Mouse (Mus musculus) megakaryocyte progenitor cell, adult 5-6 weeks (primary cell): ENCODE data around the gene Htra1. TPM values are rescaled to one million over a fixed set of nuclear protein-coding genes. Genes with fewer than 3 reads are reported as not detected.

Experiments
- ATAC-seq: replicated peaks from 2 replicates; pipeline ENCODE4 v1.8.0; 2016; ENCODE audit warnings: mild to moderate bottlenecking, moderate TSS enrichment, inconsistent platforms; ENCODE audit not compliant: poor library complexity
- total RNA-seq, 2 experiments: library from RNA; stranded (forward) in 1 of 2; stranded (reverse) in 1 of 2; fragments of 157-497, 149-512 nt in 1 of 2; fragments of 200-1000 nt in 1 of 2; gene quantifications; 2 replicates each; pipeline versions ENCODE4 v1.2.3 to v1.2.4; 2015 to 2017

Gene Htra1
- total RNA-seq, 2 experiments from 2014 or later: 0.29 TPM; not detected in 1

DNA sequence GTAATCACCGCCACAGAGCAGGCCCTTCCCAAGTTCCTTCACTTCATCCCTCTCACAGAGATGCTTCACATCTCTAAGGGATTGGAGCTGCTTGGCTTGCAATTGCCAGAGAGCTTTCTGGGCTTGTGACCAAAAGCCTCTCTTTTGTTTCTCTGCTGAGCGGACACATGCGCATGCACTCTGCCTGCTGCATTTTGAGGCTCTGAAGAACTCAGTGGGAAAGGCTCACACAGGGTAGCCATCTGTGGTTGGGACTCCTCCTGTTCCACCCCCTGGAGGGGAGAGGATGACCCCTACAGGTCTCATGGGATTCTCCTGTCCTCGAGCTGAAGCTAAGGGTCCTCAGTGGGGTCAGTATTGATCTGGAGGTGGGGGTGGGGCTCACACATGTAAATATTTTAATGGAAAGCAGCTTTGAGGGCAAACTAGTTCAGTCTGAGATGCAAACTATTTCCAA is 30.0 kb downstream of the Htra1 start:
- no peak for ATAC-seq

DNA sequence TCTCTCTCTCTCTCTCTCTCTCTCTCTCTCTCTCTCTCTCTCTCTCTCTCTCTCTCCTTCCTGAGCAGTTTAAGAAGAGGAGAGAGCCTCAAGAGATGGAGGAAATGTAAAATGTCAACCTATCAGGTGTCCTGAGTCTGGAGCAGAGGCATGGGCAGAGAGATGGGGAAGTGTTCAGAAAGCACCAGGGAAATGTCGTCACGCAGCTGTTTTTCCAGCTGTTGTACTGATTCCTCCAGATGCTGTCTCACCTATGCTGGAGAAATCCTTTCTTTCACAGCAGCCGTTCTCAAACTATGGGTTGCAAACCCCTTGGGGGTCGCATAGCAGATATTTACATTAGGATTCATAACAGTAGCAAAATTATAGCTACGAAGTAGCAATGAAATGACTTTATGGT is 30.5 kb downstream of the Htra1 start:
- ATAC-seq: no peak

DNA sequence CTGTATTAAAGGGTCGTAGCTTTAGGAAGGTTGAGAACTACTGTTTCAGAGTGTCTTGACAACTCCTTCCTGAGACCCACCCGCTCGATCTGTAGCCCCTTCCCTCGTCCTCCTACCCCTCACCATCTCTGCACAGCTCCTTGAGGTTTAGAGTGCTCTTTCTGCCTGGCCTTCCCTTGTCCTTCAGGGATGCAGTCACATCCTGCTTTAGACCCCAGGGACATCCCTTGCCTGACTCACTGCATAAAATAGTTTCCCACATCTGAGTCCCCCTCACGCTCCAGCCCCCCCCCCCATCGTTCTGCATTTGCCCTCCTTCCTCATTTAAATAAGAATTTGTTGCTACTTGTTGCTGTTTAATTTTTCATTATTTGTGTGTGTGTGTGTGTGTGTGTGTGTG is 31.0 kb downstream of the Htra1 start:
- ATAC-seq: no peak

DNA sequence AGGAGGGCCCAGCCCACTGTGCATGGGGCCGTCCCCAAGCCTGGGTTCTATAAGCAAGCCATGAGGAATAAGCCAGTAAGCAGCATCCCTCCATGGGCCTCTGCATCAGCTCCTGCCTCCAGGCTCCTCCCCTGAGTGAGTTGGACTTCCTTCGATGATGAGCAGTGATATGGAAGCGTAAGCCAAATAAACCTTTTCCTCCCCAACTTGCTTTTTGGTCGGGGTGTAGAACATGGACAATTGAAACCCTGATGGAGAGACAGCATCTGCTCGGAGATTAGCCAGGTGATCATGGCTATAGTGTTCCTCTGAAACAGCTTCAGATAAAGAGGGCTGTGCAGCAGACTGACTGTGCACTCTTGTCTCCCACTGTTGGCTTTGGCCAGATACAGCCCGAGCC is 32.0 kb downstream of the Htra1 start:
- ATAC-seq: no peak

DNA sequence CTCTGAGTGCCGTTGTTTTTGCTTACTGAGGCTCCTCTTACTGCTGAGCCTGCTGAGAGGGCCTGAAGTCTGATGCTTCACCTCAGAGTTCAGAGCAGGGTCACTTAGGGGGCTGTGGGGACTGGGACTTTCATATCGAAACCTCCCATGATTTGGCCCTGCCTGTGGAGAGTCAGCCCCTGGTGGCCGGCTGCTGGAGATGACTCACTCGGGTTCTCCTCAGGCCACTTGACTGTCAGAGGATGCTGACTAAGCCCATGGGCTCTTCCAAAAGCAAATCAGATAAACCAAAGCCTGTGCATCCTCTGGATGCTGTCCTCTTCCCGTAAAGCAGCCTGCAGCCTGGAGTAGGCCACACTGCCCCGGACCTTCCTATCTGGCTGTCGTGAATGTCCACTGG is 32.6 kb downstream of the Htra1 start:
- ATAC-seq: no peak

DNA sequence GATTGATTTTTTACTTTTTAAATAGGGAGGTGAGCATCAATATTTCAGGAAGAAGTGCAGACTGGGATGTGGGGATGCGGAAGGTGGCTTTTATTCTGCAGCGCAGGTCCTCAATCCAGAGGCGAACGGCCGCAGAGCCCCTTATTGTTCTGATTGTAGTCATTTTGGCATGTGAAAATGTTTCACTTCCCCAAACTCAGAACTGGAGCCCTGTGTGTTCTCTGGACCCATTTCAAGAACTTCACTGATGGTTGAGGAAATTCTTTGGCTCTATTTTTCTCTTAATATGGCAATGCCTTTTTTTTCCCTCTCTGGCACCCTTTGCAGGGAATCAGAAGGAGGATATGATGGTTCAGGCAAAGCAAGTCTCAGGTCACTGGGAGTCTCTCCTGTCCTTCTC is 33.2 kb downstream of the Htra1 start:
- 0 out of 2 replicates have a peak, but pooled peaks have one; percentile 39 for ATAC-seq

DNA sequence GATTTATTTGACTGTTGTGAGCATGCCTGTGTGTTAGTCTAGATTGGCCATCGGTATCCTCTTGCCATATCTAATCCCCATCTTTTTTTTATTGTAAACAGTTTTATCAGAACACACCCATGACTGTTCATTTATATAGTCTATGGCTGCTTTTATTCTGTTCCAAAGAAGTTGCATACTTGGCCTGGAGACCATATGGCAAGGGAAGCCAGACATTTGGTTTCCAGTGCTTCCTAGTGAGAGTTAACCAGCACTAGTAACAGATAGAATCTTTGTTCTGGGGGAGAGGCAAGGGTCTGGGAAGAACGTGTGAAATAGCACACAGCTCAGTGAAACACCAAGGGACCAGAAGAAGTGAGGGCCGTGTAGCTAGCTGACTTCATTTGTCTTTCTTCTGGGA is 33.6 kb downstream of the Htra1 start:
- no peak for ATAC-seq

DNA sequence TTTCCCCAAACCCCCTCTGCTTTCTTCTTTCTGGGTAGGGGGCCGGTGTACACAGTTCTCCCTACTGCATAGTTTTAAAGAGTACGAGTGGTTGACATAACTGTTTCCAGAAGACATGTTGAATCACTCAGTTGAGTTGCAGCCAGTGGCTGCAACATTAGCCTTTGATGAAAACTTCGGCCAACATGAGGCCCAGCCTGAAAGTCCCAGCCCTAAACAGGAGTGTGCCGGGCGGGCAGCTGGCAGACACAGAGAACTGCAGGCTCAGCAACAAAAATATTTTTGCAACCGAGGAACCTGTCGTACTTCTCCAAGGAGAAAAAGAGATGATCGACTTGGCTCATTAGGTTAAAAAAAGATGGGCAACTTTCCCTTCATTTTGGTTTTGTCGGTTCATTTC is 36.9 kb downstream of the Htra1 start:
- no peak for ATAC-seq

DNA sequence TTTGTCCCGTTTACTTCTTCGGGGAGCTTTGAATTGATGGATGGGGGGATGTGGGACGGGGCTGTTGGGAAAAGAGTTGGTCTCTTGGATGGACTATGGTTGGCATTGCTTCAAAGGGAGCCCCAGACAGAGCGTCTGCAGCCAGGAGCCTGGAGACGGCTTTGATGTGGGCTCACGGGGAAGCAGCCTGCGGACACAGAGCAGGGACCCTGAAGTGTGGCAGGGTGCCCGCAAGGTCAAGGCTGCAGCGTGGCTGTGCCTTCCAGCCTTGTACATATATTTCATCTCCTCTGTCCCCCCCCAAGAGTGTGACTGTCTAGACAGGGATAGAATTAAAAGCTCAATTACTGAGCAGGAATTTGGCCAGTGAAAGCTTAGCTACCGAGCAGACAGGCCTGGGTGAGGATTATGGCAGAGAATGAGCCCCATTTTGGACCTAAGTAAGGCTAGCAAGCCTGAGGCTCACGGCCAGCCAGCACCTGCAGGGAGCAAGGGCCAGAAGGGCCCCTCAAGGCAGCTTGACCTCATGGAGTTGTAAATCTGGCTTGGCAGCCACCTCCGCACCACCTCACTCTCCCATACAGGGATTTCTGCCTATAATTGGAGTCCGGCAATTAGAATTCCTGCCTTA is 40.5 kb downstream of the Htra1 start:
- no peak for ATAC-seq

DNA sequence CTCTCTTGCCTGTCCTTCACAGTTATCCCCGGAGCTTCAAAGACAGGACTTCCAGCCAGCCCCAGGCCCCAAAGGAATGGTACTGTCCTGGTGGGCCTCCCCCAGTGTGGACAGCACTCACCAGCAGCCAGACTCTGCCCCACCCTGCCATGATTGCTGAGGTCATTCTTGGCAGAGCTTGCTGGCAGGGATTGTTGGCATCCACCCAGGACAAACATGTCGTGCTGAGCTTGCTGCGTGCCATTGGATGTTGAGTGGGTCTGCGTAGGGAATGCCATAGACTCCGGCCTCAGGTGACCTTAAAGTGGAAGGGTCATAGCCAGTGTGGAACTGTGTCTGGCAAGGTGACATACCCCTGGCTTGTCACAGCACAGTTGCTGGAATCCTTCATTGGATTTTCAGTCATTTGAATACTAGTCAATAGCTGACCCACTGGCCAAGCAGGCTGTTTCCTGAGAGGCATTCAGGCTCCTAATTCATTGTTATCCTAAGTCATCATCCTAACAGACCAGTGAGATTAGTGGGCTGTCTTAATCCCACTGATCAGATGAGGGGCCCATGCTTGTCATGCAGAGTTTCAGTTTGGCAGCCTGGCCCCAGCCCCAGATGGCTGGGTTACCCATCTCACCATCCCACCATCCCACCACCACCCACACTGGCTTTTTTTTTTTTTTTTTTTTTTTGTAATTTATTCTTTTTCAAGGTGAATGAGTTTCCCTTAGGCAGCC is 42.0 kb downstream of the Htra1 start:
- ATAC-seq: no peak

DNA sequence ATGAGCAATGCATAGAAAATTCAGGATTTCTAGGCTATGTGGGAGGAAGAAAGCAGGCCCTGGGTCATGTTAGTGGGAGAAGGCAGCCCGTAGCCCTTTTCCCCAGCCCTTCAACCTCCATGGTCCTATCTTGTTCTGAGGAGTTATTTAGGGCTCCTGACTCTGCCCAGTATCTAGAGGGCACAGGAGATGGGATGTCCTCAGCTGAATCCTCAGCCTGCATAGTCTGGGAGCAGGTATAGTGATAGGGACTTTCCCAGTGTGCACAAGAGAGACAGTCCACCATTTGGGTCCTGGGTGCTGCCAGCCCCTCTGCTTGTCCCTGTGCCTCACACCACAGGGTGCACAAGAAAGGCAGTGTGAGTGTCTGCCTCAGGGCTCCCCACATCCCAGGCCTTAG is 42.6 kb downstream of the Htra1 start:
- no peak for ATAC-seq

DNA sequence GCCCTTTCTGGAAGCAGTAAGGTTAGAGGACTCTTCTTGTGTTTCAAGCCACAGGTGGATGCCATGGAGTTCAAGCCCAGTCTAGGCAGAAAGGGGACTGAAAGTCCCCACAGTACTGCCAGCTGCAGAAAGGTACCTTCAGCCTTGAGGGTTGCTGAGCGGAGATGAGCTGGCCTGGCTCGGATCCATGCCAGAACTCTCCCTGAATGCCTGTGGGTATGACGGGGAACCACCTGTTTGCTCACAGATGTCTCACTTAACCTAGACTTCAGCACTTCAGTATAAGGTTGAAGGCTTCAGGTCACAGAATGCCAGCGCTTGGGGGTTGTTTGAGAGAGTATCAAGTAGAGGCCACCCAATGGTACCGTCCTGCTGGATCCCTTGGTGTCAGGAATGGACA is 44.2 kb downstream of the Htra1 start:
- ATAC-seq: no peak

DNA sequence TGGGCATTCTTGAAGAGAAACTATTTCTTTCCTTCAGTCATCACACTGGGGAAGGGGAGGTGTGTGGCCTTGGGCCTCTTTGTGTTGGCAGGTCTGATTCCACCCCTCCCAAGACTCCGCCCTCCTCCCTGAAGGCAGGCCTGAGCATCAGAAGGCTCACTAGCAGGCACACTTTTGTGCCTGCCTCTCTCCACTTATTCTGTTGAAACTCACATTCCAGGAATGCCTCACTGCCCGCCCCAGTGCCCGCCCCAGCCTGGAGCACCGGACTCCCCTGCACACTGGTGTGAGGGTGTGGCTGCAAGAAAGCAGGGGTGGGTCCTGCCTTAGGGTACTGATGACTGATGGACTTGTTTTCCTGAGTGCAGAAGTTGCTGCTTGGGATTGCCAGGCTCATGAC is 46.5 kb downstream of the Htra1 start:
- ATAC-seq: no peak

DNA sequence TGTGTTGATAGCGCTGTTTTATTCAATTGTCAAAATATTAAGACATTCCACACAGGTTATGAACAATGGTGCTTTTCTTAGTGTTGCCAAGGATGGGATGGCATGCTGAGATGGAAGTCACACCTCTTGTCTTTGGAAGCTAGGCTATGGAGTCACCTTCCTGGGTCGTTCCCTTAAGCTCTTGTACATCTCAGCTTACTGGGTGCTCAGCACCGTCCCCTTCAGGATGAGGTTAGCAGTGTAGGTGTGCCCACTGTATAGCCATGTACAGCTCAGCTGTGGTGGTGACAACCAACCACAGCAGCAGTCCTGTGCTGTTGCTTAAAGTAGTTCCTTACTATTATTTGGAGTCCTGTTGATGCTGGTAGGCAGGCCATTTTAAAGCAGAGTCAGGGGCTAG is 47.0 kb downstream of the Htra1 start:
- no peak for ATAC-seq

DNA sequence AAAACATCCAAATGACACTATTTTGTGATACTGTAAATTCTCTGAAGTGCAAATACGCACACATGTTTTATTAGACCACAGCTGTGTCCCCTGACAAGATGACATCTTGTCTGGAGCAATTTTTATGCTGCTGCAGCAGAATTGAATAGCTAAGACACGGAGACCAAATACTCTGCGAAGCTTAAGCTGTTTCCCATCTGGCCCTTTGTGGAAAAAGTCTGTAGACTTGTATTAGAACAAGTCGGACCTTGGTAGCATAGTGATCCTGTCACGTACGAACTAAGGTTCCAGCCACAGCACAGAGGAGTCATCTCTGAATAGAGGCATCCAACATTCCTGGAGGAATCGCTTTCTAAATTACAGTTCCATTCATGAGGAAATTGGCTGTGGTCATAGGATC is 48.4 kb downstream of the Htra1 start:
- ATAC-seq: no peak

DNA sequence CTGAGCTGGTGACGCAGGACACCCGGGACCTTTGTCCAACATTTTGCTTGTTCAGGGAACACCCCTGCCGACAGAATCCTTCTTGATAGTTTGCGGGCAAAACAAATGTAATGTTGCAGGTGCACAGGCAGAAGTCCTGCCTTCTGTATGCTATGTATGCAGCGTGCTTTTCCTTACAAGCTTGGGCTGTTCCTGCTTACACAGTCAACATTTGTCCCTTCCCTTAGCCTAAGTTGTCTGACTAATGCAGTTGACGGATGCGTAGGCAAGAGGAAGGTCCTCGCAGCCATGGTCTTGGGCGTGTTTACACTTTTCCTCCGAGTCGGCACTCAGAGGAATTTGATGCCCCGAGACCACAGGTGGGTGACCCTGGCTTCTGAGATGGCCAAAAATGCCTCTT is 49.3 kb downstream of the Htra1 start:
- ATAC-seq: no peak

DNA sequence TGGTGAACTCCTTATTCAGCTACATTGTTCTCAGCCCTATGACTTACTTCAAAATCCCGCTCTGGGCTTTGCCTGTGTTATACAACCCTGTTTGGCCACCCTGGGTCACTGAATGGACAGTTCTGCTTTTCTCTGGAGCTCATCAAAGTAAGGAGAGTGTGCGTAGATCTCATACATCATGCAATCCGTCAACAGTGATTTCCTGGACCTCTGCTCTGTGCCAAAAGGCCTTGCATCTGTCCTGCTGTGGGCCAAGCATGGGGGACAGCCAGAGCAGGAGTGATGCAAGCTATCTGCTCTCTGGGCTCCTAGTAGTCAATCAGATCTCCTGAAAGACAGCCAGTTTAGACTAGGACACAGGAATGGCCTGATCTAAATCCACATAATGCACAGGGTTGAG is 49.8 kb downstream of the Htra1 start:
- ATAC-seq: no peak

DNA sequence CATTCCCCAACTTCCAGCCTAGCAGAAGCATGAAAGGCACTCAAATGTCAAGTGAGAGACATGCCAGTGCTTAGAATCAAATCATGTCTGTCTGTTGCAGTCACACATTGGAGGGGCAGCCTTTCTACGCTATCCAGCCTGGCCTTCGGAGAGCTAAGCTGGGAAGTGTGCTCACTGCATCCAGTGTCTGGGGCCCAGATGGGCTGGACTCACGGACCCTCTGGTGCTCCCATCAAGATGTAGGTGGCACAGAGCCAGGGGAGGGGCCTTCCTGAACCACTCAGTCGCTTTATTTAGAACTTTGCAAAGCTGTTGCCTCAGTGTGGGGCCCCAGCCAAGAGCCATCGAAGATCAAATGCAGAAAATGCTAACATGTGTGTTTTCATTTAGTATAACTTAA is 52.2 kb downstream of the Htra1 start:
- no peak for ATAC-seq

DNA sequence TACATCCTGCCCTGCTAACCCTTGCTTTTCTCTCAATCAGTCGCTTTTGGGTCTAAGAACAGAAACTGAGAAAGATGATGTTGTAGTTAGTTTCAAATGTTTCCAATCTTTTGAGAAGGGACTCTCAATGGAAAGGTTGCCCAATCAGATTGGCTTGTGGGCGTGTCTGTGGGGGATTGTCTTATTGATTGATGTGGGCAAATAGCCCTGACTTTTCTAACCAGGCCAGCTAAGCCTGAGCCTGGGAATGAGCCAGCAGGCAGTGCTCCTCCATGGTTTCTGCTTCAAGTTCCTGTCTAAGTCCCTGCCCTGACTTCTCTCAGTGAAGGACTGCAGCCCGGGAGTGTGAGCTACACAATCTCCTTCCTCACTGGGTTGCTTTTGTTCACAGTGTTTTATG is 53.5 kb downstream of the Htra1 start:
- ATAC-seq: no peak

DNA sequence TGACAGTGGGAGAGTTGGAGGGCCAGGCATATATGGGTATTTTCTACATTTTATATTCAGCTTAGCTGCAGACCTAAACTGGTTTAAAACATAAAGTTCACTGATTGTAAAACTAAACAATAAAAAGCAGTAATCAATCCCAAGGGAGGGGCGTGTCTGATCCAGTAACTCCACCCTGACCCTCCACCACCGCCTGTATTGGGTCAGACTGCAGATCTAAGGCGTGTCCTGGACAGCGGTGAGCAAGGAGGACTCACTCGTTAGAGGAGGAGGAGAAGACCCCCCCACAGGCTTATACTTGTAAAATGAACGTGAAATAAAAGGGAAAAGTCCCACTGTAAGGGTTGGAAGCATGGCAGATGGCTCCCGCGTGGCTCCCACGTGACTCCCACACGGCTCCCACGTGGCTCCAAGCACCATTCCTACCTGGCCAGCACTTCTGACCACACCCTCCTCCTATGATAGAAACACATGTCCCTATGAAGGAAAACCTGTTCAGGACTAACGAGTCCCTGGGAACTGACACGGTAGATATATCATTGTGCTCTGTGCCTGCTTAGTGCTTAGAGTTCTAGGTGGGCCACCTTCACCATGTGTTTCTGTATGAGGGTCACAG is 55.4 kb downstream of the Htra1 start:
- no peak for ATAC-seq

DNA sequence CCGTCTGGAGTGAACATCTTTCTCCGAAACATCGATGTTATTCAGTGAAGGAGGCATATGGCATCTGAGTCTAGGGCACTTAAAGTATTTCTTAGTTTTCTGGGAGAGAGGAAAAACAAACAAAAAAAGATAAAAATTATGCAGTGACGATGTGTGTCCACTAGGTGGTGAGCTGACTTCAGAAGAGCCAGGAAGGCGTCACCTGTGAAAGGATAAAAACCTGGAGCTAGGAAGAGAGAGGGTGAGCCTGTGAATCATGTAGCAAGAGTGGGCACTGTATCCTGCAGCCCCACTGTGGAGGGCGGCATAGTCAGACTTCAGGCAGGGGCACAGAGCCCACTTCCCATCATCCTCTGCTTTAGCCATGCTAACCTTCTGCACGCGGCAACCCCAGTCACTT is 58.0 kb downstream of the Htra1 start:
- 0 out of 2 replicates have a peak, but pooled peaks have one; percentile 26 for ATAC-seq

DNA sequence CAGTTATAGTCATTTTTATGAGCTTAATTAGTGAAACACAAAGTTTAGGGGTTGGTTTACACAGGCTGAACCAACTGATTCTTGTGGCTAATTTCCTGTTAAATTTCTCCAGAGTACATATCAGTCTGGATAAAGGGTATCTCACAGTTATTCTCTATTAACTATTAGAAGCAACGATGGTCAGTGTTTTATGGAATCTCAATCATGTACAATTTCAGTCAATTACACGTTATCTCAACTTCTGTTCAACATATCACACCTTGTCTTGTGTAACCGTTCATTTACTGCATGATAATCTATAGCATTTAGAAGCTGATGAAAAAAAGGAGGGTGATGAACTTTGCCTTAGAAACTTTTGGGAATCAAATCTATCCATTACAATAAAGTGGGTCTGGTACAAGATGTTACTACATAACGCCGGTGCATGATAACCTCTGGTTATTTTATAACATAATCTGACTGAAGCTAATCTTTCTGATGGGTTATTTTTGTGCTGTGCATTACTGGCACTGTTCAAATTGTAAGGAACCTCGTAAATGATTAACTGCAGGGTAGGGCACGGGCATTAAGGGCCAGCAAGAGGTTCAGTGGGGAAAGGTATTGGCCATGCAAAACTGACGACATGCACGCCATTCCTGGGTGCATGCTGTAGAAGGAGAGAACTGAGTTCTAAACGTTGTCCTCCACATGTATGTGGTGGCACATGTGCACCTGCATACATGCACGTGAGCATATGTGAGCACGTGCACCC is 66.2 kb downstream of the Htra1 start:
- no peak for ATAC-seq
